Mouse (Mus musculus) neural tube, embryonic 14.5 days (tissue): Measurements from ENCODE around the gene Slc17a8. TPM values are rescaled to one million over a fixed set of nuclear protein-coding genes. Genes with fewer than 3 reads are reported as not detected.

Source experiments
- ATAC-seq: fragments of 200-750 bp; cut with Nextera tagmentation; 2 replicates; pipeline ENCODE4 v1.8.0; 2017; ENCODE audit warnings: low read depth, mild to moderate bottlenecking, moderate TSS enrichment, moderate library complexity
- H3K27ac ChIP-seq: fragments of 300-500 bp; sonication (generic); 2 replicates; pipeline ENCODE4 v1.5.1; 2014; ENCODE audit warnings: low read depth, mild to moderate bottlenecking, control low read depth, low read length, moderate library complexity, mixed read lengths
- H3K27me3 ChIP-seq: fragments of 300-500 bp; sonication (generic); 2 replicates; pipeline ENCODE4 v1.6.1; 2014; ENCODE audit warnings: low read length; ENCODE audit not compliant: control insufficient read depth, insufficient read depth
- H3K36me3 ChIP-seq: fragments of 300-500 bp; sonication (generic); 2 replicates; pipeline ENCODE4 v1.6.1; 2014; ENCODE audit warnings: low read length, mixed read lengths; ENCODE audit not compliant: control insufficient read depth, insufficient read depth
- H3K4me1 ChIP-seq: fragments of 300-500 bp; sonication (generic); 2 replicates; pipeline ENCODE4 v1.6.1; 2014; ENCODE audit warnings: low read length; ENCODE audit not compliant: control insufficient read depth, insufficient read depth
- H3K4me2 ChIP-seq: fragments of 300-500 bp; sonication (generic); 2 replicates; pipeline ENCODE4 v1.6.1; 2014; ENCODE audit warnings: mild to moderate bottlenecking, low read depth, low read length, control low read depth
- H3K4me3 ChIP-seq: fragments of 300-500 bp; sonication (generic); 2 replicates; pipeline ENCODE4 v1.5.1; 2014; ENCODE audit warnings: low read depth, low read length, control low read depth, mixed read lengths
- H3K9ac ChIP-seq: fragments of 300-500 bp; sonication (generic); replicated peaks from 2 replicates; pipeline ENCODE4 v1.6.1; 2014; ENCODE audit warnings: low read depth, mild to moderate bottlenecking, control low read depth, low read length, mixed read lengths
- H3K9me3 ChIP-seq: fragments of 300-500 bp; sonication (generic); 2 replicates; pipeline ENCODE4 v1.6.1; 2016; ENCODE audit warnings: low read length; ENCODE audit not compliant: control insufficient read depth
- WGBS: fragments of 180-500 bp; shearing (Covaris S2); extraction: QIAGEN DNeasy Blood & Tissue Kit; methylation state at CpG from one replicate; pipeline ENCODE4 v1.1.7; 2014; 5-methylcytosine and 5-hydroxymethylcytosine counted together
- polyA plus RNA-seq: library from polyadenylated mRNA; unstranded; fragments of >200 nt; fragmentation: Nextera tagmentation; extraction: Ambion mirVana; gene quantifications from 2 replicates; pipeline ENCODE4 v1.2.1, GENCODE M21; 2014

Slc17a8 gene
- polyA plus RNA-seq, 1 experiment from 2014 or later, result 0.37 TPM

DNA sequence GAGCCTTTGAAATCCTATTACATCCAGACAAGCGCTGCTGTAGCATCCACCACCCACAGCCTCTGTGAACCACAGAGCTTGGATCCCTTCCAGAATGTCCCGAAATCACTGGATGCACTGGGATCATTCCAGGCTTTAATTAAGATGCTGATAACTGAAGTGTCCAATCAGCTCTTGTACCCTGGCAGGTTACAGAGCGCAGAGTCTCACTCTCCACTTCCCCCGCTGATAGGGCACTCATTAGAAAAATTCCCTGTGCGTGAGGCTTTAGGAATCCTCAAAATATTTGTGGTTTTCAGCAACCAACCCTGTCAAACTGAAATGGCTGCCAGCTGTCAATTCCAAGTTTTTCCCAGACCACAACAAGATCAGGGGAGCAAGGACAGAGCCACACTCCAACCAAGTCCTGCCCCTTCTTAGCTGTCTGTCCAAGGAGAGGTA is 89.8 kb downstream of the Slc17a8 start:
- WGBS, result 51% methylated on average over 5 of the region's 5 CpGs

DNA sequence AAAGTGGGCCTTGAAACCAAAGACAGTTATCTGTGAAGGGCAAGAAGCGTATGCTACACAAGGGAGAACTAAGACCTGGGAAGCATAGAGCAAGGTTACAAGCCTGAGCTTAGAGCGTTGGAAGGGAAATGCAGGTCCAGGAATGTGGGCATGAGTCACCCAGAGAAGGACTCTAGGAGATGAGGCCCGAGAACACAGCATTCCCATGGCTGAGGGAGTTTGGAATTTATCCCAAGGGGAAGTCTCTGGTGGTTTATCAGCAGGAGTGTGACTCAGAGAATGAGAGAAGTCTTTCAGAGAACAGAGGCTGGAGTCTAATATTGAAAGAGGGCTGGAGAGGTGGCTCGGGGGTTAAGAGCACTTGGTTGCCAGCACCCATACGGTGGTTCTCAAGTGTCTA is 94.0 kb downstream of the Slc17a8 start:
- H3K4me2 ChIP-seq, result no peak overlapping the region
- H3K9me3 ChIP-seq, result no peaks in the 10 kb centered on the region
- no peak overlapping the region for H3K4me3 ChIP-seq
- no peaks in the 10 kb centered on the region for H3K36me3 ChIP-seq
- no peaks in the 10 kb centered on the region for H3K27me3 ChIP-seq
- H3K4me1 ChIP-seq, result no peaks in the 10 kb centered on the region
- H3K9ac ChIP-seq, result no peak overlapping the region
- no peak overlapping the region for H3K27ac ChIP-seq
- no peak for ATAC-seq
- WGBS, result 90% methylated on average over 5 of the region's 5 CpGs

More for the DNA sequence above, 89.8 kb downstream of the Slc17a8 start:
- H3K4me3 ChIP-seq, result no peak overlapping the region
- ATAC-seq, result peak; percentile 74
- no peak overlapping the region for H3K27ac ChIP-seq
- no peak overlapping the region for H3K4me2 ChIP-seq
- no peaks in the 10 kb centered on the region for H3K4me1 ChIP-seq
- no peaks in the 10 kb centered on the region for H3K9me3 ChIP-seq
- H3K9ac ChIP-seq, result no peak overlapping the region
- no peaks in the 10 kb centered on the region for H3K27me3 ChIP-seq
- H3K36me3 ChIP-seq, result no peaks in the 10 kb centered on the region

GRCm38 (mm10) chr10:89525823-89526222 is 95.2 kb downstream of the Slc17a8 start:
- no peak overlapping the region for H3K4me2 ChIP-seq
- no peak overlapping the region for H3K27ac ChIP-seq
- H3K9me3 ChIP-seq, result no peaks in the 10 kb centered on the region
- H3K4me1 ChIP-seq, result no peaks in the 10 kb centered on the region
- ATAC-seq, result no peak
- H3K9ac ChIP-seq, result no peak overlapping the region
- WGBS, result 51% methylated on average over 2 of the region's 2 CpGs
- no peak overlapping the region for H3K4me3 ChIP-seq
- no peaks in the 10 kb centered on the region for H3K27me3 ChIP-seq
- no peaks in the 10 kb centered on the region for H3K36me3 ChIP-seq

Other genes with a start within 250 kb of the Slc17a8 start
- 2.8 and 4.7 TPM in 2 replicates for gene Gas2l3, start 177.3 kb downstream of the Slc17a8 start, polyA plus RNA-seq
- gene Nr1h4, start 87.7 kb downstream of the Slc17a8 start, polyA plus RNA-seq, result not detected in 2 replicates
- 15.4 and 16.3 TPM in 2 replicates for gene Scyl2, start 65.0 kb upstream of the Slc17a8 start, polyA plus RNA-seq
- 62.3 and 74.7 TPM in 2 replicates for gene Actr6, start 111.0 kb upstream of the Slc17a8 start, polyA plus RNA-seq
- gene Uhrf1bp1l, start 123.7 kb upstream of the Slc17a8 start, polyA plus RNA-seq, result 42.7 and 50.4 TPM in 2 replicates